Mouse (Mus musculus) embryonic fibroblast, embryonic 13.5 days (primary cell): ENCODE data around the gene Renbp.

Experiments used
- CTCF ChIP-seq: IDR thresholded peaks from 2 replicates; pipeline ENCODE4 v1.5.1; 2011; ENCODE audit warnings: mild to moderate bottlenecking, control low read depth, low read length, moderate library complexity, borderline replicate concordance; ENCODE audit not compliant: insufficient read depth
- POLR2A ChIP-seq: IDR thresholded peaks from 2 replicates; pipeline ENCODE4 v1.6.1; 2011; ENCODE audit warnings: low read depth, mild to moderate bottlenecking, control low read depth, low read length, moderate library complexity

- TF ChIP-seq POLR2A (no peak), CTCF (no peak)
These were observed 18.7 kb upstream of the Renbp start for GRCm38 (mm10) chrX:73949341-73949740.
